Mouse (Mus musculus) left cerebral cortex, adult 8-10 months (tissue): Measurements from ENCODE around the gene Haao. TPM values are rescaled to one million over a fixed set of nuclear protein-coding genes. Genes with fewer than 3 reads are reported as not detected.

Experiments used
- DNase-seq, 2 experiments: peaks; one replicate each; pipeline ENCODE4 v3.0.0; 2022; ENCODE audit warnings: low spot score in 2 of 2
- total RNA-seq, 4 experiments: library from RNA; stranded (reverse); gene quantifications; 2 replicates each; pipeline ENCODE4 v1.2.4; 2022

Gene Haao
- total RNA-seq, 4 experiments from 2014 or later = 0.72 to 0.84 (median 0.78) TPM; not detected in 1

- DNase-seq = no peak
Observed at GRCm38 (mm10) chr17:83837659-83838190, 10.0 kb downstream of the Haao start.

- DNase-seq = no peak
Observed at GRCm38 (mm10) chr17:83836048-83836447, 11.7 kb downstream of the Haao start.

GRCm38 (mm10) chr17:83834120-83834519 is 13.6 kb downstream of the Haao start:
- no peak for DNase-seq

- DNase-seq = no peak
Observed at GRCm38 (mm10) chr17:83830616-83831292, 17.0 kb downstream of the Haao start.

- DNase-seq = no peak
Observed at GRCm38 (mm10) chr17:83829356-83829755, 18.4 kb downstream of the Haao start.

GRCm38 (mm10) chr17:83823835-83824234 is 23.9 kb downstream of the Haao start:
- no peak for DNase-seq

GRCm38 (mm10) chr17:83821876-83822275 is 25.9 kb downstream of the Haao start:
- no peak for DNase-seq

- DNase-seq = no peak
Observed at GRCm38 (mm10) chr17:83820701-83821100, 27.1 kb downstream of the Haao start.

GRCm38 (mm10) chr17:83819503-83819902 is 28.3 kb downstream of the Haao start:
- no peak for DNase-seq

GRCm38 (mm10) chr17:83816996-83817395 is 30.8 kb downstream of the Haao start:
- DNase-seq = no peak

GRCm38 (mm10) chr17:83813050-83813449 is 34.7 kb downstream of the Haao start:
- no peak for DNase-seq

- no peak for DNase-seq
Observed at GRCm38 (mm10) chr17:83812200-83812944, 35.4 kb downstream of the Haao start.

GRCm38 (mm10) chr17:83810285-83810684 is 37.5 kb downstream of the Haao start:
- no peak for DNase-seq

GRCm38 (mm10) chr17:83809197-83809829 is 38.5 kb downstream of the Haao start:
- no peak for DNase-seq

- DNase-seq = no peak
Observed at GRCm38 (mm10) chr17:83808476-83809098, 39.2 kb downstream of the Haao start.

- DNase-seq = peak; percentile 48 to 53
Observed at GRCm38 (mm10) chr17:83807778-83808398, 39.9 kb downstream of the Haao start.

GRCm38 (mm10) chr17:83807345-83807744 is 40.4 kb downstream of the Haao start:
- DNase-seq = no peak

- no peak for DNase-seq
Observed at GRCm38 (mm10) chr17:83805078-83805477, 42.7 kb downstream of the Haao start.

- no peak for DNase-seq
Observed at GRCm38 (mm10) chr17:83803987-83804386, 43.8 kb downstream of the Haao start.

- no peak for DNase-seq
Observed at GRCm38 (mm10) chr17:83799506-83800050, 48.2 kb downstream of the Haao start.

GRCm38 (mm10) chr17:83795121-83795520 is 52.6 kb downstream of the Haao start:
- DNase-seq = no peak
